Mouse (Mus musculus) thymus, postnatal 0 days (tissue): ENCODE data around the gene Tmtc1. TPM values are rescaled to one million over a fixed set of nuclear protein-coding genes. Genes with fewer than 3 reads are reported as not detected.

ENCODE experiments used
- DNase-seq: peaks from one replicate; pipeline ENCODE4 v3.0.0-alpha.2; 2015; ENCODE audit warnings: low spot score
- polyA plus RNA-seq: library from polyadenylated mRNA; unstranded; fragments of >200 nt; fragmentation: Nextera tagmentation; extraction: Ambion mirVana; gene quantifications from 2 replicates; pipeline ENCODE4 v1.2.1, GENCODE M21; 2015

Tmtc1 gene
- polyA plus RNA-seq, 1 experiment from 2014 or later = 0.12 TPM

DNA sequence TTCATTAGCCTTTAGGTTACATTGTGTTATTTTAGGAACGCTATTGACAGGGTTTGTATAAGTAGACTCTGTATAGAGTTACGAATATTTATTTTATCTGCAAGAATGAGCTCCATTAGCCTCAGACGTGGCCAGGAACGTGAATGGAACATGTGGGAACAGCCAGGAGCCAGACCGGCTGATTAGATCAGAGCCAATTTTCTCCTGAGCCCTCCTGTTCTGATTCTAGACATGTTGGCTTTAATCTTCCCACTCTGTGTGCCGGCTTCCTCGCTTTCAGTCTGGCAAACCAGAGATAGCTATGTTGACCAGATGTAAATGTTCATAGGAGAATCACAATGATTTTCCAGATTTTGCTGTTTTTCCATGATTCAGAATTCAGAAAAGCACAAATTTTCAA, 22.6 kb downstream of the Tmtc1 start:
- no peak for DNase-seq

DNA sequence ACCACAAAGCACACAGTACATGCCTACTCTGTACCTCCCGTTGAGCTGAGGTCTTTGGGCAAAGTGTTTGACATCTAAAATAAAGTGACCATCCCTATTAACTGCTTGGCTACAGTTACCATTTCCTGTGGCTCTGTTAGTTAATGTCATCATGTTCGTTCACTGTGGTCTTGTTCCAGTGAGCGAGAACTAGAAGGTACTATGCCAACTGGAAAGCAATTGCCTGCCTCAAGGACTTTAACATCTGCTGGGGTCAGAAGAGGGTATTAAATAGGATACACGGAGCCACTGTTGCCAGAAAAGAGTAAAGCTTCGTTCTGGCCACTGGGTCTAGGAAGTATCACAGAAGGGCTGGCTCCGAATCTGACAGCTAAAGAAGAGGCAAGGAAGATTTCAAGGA, 23.8 kb downstream of the Tmtc1 start:
- no peak for DNase-seq

- DNase-seq = no peak
Observed at GRCm38 (mm10) chr6:148416597-148416996, 27.6 kb downstream of the Tmtc1 start.

DNA sequence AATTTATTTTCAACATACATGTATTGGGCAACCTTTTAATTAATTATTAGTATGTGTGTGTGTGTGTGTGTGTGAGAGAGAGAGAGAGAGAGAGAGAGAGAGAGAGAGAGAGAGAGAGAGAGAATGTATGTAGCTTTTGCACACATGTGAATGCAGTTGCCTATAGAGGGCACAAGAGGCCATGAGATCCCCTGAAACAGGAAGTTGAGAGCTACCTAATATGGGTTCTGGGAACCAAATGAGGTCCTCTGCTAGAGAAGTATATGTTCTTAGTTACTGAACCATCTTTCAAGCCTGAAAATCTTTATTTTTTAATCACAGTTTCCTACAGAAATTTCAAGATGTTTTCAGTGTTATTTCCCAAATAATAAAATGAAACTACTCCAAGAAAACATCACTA, 30.6 kb downstream of the Tmtc1 start:
- DNase-seq = no peak

DNA sequence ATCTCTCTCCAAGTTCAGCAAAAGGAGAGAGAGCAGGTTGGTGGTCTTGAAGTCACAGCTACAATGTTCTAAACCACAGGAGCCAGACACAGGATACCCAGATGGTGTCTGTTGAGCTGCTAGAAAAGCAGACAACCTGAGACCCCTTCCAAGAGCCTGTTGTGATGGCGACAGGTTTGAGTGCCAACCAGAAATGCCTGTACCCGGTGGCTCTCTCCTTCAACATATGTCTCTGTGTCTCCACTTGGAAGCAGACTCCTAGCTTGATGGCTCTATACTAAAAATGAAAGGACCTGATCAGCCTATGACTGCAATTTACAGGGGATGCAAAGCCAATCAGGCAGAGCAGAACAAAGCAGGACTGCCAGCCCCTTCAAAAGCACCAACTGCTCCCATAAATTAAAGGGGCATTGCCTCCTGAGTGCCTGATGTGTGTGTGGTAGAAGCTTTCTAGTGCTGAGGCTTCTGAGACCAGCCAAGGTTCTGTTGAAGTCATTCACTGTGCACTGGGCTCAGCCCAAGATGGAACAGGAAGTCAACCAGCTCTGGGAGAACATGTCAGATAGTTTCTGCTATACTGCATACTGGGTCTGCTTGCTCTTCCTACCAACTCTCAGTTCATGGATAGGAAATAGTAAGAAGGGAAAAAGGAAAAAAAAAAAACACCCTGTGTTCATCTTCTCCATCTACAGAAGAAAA, 37.2 kb downstream of the Tmtc1 start:
- DNase-seq = no peak

DNA sequence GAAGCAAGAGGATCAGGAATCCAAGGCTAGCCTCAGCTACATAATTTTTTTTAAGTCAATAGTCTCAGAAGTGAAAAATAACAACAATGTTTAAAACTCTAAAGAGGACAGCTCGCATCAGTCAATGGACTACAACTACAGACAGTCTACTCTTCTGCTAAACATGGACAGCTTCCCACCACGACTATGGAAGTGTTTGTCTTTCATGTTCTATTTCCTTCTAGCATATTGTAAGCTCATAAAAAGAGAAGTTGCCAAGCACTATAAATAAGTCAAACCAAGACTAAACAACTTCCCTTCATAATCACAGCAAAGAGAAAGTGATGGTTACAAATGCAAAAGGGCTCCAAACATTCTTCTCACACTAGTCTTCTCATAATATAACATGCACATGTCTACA, 38.6 kb downstream of the Tmtc1 start:
- no peak for DNase-seq

DNA sequence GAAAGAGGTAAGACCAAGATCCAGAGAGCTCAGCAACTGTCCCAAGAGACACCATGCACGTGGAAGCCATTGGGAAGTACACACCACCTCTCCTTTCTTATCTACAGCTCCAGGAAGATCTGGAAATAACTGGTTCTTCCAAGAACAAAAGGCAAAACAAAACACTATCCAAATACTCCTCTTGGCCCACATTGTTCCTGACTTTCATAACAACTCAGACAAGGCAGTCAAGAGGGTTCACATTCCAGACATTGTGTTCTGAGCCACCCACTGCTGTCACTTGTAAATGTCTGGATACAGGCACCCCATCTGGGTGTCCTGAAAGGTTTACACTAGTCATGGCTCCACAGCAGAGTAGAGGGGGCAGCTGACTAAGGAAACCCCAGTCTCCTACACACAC, 39.7 kb downstream of the Tmtc1 start:
- no peak for DNase-seq

DNA sequence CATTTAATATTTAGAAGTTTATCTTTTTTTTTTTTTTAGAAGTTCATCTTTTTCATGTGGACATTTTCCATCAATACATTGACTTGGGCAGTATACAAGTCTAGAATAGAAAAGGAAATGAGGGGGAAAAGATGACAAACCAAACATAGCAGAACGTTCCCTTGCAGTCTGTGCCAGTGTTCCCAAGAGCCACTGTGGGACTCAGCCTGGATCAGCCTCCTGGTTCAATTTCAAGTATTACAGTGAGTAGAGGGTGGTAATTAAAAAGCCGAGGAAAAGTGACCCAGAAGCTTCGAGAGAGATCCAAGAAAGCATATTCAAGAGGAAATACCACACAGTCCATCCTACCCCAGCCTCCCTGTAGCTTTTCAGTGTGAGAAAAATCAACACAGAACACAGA, 40.4 kb downstream of the Tmtc1 start:
- no peak for DNase-seq

DNA sequence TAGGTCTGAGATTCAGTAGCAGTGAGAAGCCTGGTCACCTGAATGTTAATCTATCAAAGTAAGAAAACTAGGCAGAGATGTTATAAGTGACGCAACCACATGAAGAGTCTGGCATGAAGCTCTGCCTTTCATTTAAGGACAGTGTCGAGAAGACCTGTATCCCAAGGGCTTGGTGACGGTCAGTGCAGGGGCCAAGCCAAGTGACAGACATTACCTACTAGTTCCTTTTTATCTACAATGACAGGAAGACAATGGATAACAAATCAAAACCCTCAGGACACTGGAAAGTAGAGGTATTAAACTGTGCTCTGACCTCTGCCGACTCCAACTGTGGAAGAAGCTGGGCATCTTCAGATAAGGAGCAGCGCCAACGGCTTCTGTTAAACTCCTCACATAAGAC, 43.2 kb downstream of the Tmtc1 start:
- no peak for DNase-seq

GRCm38 (mm10) chr6:148399541-148399940, 44.6 kb downstream of the Tmtc1 start:
- no peak for DNase-seq

DNA sequence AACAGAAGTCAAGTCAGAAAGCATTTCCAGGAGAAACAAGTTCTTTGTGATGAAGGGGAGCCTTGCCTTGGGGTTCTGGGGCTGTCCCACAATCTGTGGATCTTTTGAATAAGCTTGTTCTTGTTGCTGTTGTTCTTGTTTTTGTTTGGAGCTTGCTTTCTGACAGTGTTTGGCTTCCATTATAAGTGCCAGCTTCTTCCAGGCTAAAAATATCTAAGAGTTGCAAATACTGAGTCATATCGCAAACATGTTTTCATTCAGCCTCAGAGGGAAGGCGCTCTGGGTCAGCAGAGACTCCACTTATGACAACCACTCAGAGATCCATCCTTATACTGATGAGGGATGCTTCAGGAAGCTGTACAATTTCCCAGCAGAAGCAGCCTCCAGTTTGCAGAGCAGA, 45.3 kb downstream of the Tmtc1 start:
- no peak for DNase-seq

DNA sequence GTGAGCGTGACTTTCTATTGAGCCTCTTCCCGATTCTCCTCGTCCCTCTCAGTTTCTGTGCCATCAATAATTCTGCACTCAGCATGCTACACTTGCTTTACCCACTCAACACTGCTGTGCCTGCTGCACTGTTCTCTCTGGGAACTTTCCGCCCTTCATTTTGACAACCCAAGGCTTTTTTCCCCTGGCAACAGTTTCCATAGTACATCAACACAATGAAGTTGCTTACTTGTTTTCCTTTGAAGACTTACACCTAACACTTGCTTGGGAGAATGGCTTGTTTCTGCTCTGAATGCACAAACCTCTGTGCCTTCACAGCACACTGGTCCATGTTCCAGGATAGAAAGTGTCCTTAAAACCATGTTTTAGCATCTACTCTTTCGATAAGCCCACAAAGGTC, 46.9 kb downstream of the Tmtc1 start:
- DNase-seq = no peak

DNA sequence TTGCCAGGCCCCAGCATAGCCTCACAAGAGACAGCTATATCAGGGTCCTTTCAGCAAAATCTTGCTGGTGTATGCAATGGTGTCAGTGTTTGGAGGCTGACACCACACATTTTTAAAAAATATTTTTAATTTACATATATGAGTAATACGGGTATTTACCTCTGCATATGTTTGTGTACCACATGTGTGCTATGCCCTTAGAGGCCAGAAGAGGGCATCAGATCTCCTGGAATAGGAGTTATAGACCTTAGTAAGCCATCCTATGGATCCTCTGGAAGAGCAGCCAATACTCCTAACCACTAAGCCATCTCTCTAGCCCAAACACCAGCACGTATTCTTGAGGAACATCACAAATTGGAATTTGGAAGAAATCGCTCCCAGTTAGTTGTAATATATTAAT, 48.9 kb downstream of the Tmtc1 start:
- no peak for DNase-seq

DNA sequence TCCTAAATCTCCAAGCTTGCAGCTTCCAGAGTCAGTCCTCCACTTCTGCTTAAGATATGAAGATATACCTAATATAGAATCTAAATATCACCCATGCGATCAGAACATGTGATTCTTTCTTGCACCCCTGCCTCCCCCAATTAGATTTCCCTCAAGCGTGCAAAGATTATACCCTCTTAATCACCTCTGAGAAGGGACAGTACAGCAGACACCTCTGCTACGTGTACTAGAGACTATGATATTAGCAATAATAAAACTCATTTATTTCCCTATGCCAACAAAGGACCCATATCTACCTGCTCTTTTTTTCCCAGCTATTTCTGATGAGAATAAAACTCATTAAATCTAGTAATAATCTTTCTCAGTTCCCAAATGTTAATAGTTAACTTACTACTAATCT, 49.9 kb downstream of the Tmtc1 start:
- no peak for DNase-seq

- no peak for DNase-seq
Observed at GRCm38 (mm10) chr6:148392147-148392546, 52.0 kb downstream of the Tmtc1 start.

DNA sequence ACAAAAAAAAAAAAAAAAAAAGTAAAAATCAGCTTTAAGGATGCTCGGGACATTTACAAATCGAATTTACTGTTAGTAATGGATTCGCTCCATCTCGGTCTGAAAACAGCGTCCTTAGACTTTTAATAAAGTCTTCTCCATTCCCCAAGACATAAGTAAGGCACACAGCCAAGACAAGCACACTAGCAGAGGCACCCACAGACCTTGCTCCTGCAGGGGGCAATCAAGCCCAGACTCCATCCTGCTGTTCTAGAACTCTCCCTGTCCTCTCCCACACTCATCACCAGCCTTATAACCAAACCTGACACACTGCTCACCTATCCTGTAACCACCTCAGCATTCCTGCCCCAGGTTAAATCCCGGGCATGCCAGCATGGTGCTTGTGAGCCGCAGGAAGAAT, 52.9 kb downstream of the Tmtc1 start:
- no peak for DNase-seq

DNA sequence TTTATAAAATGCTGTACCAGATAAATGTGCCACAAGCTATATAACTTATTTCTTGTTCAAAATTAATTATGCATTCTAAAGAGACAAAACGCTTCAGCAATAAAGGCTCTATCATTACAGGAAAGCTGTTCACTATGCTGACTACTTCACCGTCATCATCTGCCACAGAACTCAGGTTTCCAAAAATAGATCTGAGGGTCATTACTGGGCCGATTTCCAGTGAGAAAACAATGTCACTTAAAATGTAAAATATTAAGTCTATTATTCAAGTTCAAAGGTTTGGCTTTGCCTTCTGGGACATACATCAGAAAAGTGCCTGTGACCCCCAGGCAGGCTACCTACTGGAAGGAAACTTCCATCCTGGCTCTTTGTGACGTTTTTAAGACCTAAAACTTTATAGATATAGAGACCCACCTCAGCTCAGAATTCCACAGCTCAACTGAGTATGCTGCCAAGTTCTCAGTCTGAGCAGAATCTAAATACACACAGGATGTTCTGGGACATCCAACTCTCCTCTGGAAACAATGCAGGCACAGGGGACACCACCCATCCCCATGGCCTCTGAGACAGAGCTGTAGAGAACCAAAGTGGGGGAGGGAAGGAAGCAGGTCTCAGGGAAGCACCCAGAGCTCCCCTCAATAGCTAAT, 53.4 kb downstream of the Tmtc1 start:
- no peak for DNase-seq

DNA sequence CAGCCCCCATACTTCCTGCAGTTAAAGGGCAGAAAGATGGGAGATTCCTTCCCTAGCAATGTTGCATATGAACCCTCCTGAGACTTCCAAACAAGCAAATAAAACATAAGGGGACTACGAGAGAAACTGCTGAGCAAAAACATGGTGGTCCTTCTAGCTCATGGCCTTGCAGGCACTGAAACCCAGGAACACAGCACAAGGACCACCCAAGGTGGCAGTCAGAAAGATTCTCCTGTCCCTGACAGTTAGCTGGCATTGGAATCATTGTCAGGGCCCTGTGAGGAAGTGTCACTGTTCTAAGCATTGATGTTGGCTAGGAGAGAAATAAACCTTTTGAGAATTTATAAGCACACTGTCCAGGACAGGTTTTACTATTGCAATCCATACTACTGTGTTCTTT, 56.2 kb downstream of the Tmtc1 start:
- no peak for DNase-seq

DNA sequence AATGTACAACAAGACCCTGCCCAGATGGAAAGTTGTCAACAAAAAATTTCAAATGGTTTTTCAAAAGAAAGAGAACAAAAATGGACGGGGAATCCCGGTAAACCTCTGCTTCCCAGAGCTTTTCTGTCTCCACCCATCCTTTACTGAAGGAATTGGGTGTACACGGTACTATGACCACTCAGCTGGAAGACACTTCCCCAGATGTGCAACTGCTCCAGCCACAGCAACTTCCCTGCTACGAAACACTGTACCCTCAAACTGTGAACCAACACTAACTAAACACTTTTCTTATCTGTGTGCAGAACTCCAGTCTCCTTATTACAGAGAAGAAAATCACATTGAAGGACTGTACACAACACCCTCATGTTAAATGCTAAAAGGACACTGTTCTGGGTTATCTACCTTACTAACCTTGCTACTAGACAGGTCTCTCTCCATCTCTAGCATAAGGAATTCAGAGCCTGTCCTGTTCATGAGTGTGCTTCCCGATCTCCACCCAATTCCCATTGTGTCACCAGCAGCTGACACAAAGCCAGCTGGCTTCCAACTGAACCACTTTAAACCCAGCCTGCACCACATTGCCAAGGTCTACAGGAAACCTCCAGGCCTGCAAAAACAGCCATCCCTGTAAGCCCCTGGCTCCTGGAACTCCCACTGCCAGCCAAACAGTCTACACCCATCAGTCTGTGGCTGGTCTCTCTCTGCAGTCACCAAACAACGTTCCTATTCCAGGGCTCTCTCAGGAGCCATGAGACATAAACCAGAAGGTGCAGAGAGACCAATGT, 59.9 kb downstream of the Tmtc1 start:
- DNase-seq = no peak

DNA sequence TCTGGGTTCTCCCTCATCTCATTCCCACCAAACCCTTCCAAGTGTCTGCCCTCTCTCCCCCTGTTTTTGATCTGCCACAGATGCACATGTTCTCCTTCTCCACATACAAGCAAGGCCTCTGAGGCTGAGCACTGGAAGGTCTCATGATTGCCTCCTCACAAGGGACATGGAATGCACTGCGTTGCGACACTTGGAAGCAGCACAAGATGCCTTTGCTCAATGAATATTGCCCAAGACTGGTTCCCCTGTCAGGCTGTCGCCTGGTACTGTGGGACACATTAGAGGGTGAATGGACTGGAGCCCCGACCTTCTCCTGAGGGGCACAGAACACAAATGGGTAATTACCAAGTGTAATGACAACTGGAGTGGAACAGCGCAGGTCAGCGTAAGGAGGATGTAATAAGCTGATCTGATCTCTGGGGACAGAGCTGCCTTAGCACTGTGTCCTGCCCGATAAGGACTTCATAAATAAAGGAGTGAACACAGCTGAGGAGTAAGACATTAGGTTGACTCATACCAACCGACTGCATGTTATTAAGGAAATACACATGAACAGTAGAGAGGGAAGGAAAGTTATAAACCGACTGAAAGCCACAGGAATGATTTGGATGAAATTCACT, 62.9 kb downstream of the Tmtc1 start:
- DNase-seq = no peak

DNA sequence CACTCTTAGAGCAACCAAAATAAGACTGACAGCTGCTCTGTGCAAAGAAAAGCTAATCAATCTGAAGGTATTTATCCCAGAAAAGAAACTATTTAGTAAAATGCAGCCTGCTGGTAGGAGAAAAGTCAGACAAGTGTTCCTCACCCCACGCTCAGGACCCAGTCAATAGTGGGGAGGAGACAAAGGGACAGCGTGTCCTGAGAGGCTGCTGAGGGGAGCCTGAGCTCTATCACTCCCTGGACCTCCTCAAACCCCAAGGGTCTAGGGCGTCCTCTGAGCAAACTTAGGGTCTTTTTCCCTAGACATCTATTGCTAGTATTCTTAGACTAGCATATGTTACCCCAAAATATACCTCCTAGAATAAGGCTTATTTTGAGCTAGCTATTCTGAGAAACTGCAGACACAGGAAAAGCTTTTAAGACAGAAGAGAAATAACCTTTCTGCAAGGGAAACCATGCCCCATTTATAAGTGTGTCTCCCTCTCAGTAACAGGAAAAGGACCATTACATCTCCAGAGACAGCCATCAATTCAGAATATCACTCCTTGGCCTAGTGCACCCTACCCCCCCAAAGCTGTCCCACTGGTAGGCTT, 68.5 kb downstream of the Tmtc1 start:
- DNase-seq = no peak

GRCm38 (mm10) chr6:148375015-148375414, 69.2 kb downstream of the Tmtc1 start:
- DNase-seq = no peak
